Mouse (Mus musculus): Measurements from ENCODE around the gene Rspry1. TPM values are rescaled to one million over a fixed set of nuclear protein-coding genes. Genes with fewer than 3 reads are reported as not detected.

Gene Rspry1
- polyA plus RNA-seq, 1 experiment: 11.5 TPM

GRCm38 (mm10) chr8:94567159-94567849 is 34.4 kb upstream of the Rspry1 start:
- 87% methylated on average over 8 of the region's 8 CpGs for WGBS
- Histone ChIP-seq H3K4me3 (ENCODE audit: insufficient read depth, low read depth, low read length) (no peak overlapping the region), H3K36me3 (ENCODE audit: control insufficient read depth, insufficient read depth, low read length) (no peaks in the 10 kb centered on the region), H3K27me3 (replicated peaks; ENCODE audit: control insufficient read depth, insufficient read depth, low read length) (no peaks in the 10 kb centered on the region), H3K27ac (ENCODE audit: insufficient read depth, low read depth, low read length) (no peak overlapping the region), H3K4me1 (ENCODE audit: control insufficient read depth, insufficient read depth, low read length) (0 out of 2 replicates have a peak, but pooled peaks cover 5% of the 10 kb centered on the region)
- DNase-seq: no peak
- no peak for TF ChIP-seq CTCF (conservative IDR thresholded peaks at IDR 0.05; ENCODE audit: insufficient read depth, insufficient read length, low read depth, low read length)
- TF ChIP-seq POLR2A (IDR thresholded peaks at IDR 0.05; ENCODE audit: low read depth, low read length): no peak

- no peak for DNase-seq
- 0 out of 2 replicates have a peak, but pooled peaks cover 5% of the 10 kb centered on the region for H3K4me1 ChIP-seq (ENCODE audit: control insufficient read depth, insufficient read depth, low read length)
- no peak overlapping the region for H3K27ac ChIP-seq (ENCODE audit: insufficient read depth, low read depth, low read length)
- no peaks in the 10 kb centered on the region for H3K36me3 ChIP-seq (ENCODE audit: control insufficient read depth, insufficient read depth, low read length)
- 93% methylated on average over 8 of the region's 8 CpGs for WGBS
- TF ChIP-seq CTCF (conservative IDR thresholded peaks at IDR 0.05; ENCODE audit: insufficient read depth, insufficient read length, low read depth, low read length) (no peak), POLR2A (IDR thresholded peaks at IDR 0.05; ENCODE audit: low read depth, low read length) (no peak)
- no peaks in the 10 kb centered on the region for H3K27me3 ChIP-seq (replicated peaks; ENCODE audit: control insufficient read depth, insufficient read depth, low read length)
- no peak overlapping the region for H3K4me3 ChIP-seq (ENCODE audit: insufficient read depth, low read depth, low read length)
Observed at GRCm38 (mm10) chr8:94568098-94568497, 33.6 kb upstream of the Rspry1 start.

DNA sequence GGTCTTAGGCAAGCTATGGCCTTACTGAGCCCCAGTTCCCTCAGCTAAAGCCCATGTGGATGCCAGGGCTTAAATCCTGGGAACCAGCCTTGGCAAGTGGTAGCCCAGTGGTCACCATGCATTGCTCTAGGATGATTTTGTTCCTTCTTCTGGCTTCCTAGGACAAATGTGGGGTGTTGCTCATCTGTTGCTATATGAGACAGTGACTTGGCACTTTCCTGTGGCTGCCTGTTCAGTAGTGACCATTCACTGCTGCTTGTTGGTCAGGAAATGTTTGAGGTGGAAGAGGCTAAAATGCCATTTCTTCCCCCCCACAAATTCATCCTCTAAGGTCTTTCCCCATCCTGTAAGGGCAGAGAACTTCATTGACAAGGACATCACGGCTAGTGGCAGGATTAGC is 32.3 kb upstream of the Rspry1 start:
- no peaks in the 10 kb centered on the region for H3K36me3 ChIP-seq (ENCODE audit: control insufficient read depth, insufficient read depth, low read length)
- no peak overlapping the region for H3K27ac ChIP-seq (ENCODE audit: insufficient read depth, low read depth, low read length)
- no peak for DNase-seq
- H3K4me3 ChIP-seq (ENCODE audit: insufficient read depth, low read depth, low read length): no peak overlapping the region
- 0 out of 2 replicates have a peak, but pooled peaks cover 5% of the 10 kb centered on the region for H3K4me1 ChIP-seq (ENCODE audit: control insufficient read depth, insufficient read depth, low read length)
- H3K27me3 ChIP-seq (replicated peaks; ENCODE audit: control insufficient read depth, insufficient read depth, low read length): no peaks in the 10 kb centered on the region
- WGBS: 85% methylated on average over 1 of the region's 1 CpGs
- TF ChIP-seq POLR2A (IDR thresholded peaks at IDR 0.05; ENCODE audit: low read depth, low read length) (no peak), CTCF (conservative IDR thresholded peaks at IDR 0.05; ENCODE audit: insufficient read depth, insufficient read length, low read depth, low read length) (no peak)

- TF ChIP-seq POLR2A (IDR thresholded peaks at IDR 0.05; ENCODE audit: low read depth, low read length): no peak
- no peak for TF ChIP-seq CTCF (conservative IDR thresholded peaks at IDR 0.05; ENCODE audit: insufficient read depth, insufficient read length, low read depth, low read length)
- Histone ChIP-seq H3K4me1 (ENCODE audit: control insufficient read depth, insufficient read depth, low read length) (0 out of 2 replicates have a peak, but pooled peaks cover under 1% of the 10 kb centered on the region), H3K4me3 (ENCODE audit: insufficient read depth, low read depth, low read length) (no peak overlapping the region), H3K27me3 (replicated peaks; ENCODE audit: control insufficient read depth, insufficient read depth, low read length) (no peaks in the 10 kb centered on the region), H3K27ac (ENCODE audit: insufficient read depth, low read depth, low read length) (no peak overlapping the region), H3K36me3 (ENCODE audit: control insufficient read depth, insufficient read depth, low read length) (peaks cover 5% of the 10 kb centered on the region; the same call in 1 of the 2 replicates)
- DNase-seq: no peak
- 37% methylated on average over 2 of the region's 2 CpGs for WGBS
Observed at GRCm38 (mm10) chr8:94571896-94572295, 29.8 kb upstream of the Rspry1 start.

- no peak for DNase-seq
- Histone ChIP-seq H3K27ac (ENCODE audit: insufficient read depth, low read depth, low read length) (no peak overlapping the region), H3K4me3 (ENCODE audit: insufficient read depth, low read depth, low read length) (no peak overlapping the region), H3K27me3 (replicated peaks; ENCODE audit: control insufficient read depth, insufficient read depth, low read length) (no peaks in the 10 kb centered on the region), H3K4me1 (ENCODE audit: control insufficient read depth, insufficient read depth, low read length) (no peaks in the 10 kb centered on the region), H3K36me3 (ENCODE audit: control insufficient read depth, insufficient read depth, low read length) (peaks cover 5% of the 10 kb centered on the region)
- no peak for TF ChIP-seq POLR2A (IDR thresholded peaks at IDR 0.05; ENCODE audit: low read depth, low read length)
- no peak for TF ChIP-seq CTCF (conservative IDR thresholded peaks at IDR 0.05; ENCODE audit: insufficient read depth, insufficient read length, low read depth, low read length)
- 85% methylated on average over 16 of the region's 16 CpGs for WGBS
Observed at GRCm38 (mm10) chr8:94574159-94574907, 27.4 kb upstream of the Rspry1 start.

DNA sequence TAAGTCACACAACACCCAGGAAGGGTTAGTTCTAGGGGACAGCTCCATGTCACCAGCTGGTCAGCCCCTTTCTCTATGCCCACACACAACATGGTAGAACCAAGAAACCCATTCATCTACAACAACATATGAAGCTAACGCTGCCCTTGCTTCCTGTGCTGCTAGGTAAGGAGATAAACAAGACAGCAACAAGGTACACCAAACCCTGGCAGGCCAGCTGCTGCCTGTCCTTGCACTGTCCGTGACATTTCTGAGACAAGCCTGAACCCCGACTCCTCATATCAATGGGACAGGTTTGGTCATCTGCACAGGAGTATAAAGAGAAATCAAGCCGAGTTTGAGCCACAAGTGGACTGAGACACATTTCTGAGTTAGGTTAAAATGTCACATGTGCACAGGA is 26.6 kb upstream of the Rspry1 start:
- H3K4me3 ChIP-seq (ENCODE audit: insufficient read depth, low read depth, low read length): no peak overlapping the region
- TF ChIP-seq POLR2A (IDR thresholded peaks at IDR 0.05; ENCODE audit: low read depth, low read length) (no peak), CTCF (conservative IDR thresholded peaks at IDR 0.05; ENCODE audit: insufficient read depth, insufficient read length, low read depth, low read length) (no peak)
- H3K4me1 ChIP-seq (ENCODE audit: control insufficient read depth, insufficient read depth, low read length): no peaks in the 10 kb centered on the region
- H3K27ac ChIP-seq (ENCODE audit: insufficient read depth, low read depth, low read length): no peak overlapping the region
- H3K27me3 ChIP-seq (replicated peaks; ENCODE audit: control insufficient read depth, insufficient read depth, low read length): no peaks in the 10 kb centered on the region
- peaks cover 5% of the 10 kb centered on the region for H3K36me3 ChIP-seq (ENCODE audit: control insufficient read depth, insufficient read depth, low read length)
- DNase-seq: no peak
- WGBS: 89% methylated on average over 4 of the region's 4 CpGs
